Mouse (Mus musculus): ENCODE measurements around the gene Dus1l. TPM values are rescaled to one million over a fixed set of nuclear protein-coding genes. Genes with fewer than 3 reads are reported as not detected.

The Dus1l gene
- total and polyA plus RNA-seq, 3 experiments, result 98.7 to 155 (median 120) TPM

GRCm38 (mm10) chr11:120829757-120830532 lies 33.7 kb upstream of the Dus1l start:
- dilution Hi-C loops (cut with MboI; ENCODE audit: extremely low pct_ligation_motif_present, extremely low pct_unique_long_range_greater_than_20kb, low sequenced_read_pairs) (no loop called here), in situ Hi-C loops (cut with MboI; ENCODE audit: low pct_ligation_motif_present, low pct_unique_long_range_greater_than_20kb, low sequenced_read_pairs) (no loop called here)
- Histone ChIP-seq H3K27ac (ENCODE audit: insufficient read depth, low read depth) (no peak overlapping the region), H3K9ac (ENCODE audit: insufficient read depth, low read depth) (no peak overlapping the region), H3K4me2 (ENCODE audit: insufficient read depth, low read depth, poor library complexity, severe bottlenecking) (no peak overlapping the region), H3K4me3 (replicated peaks in 1 of 3; ENCODE audit: low read depth in 2 of 3, low read length in 2 of 3, poor library complexity in 1 of 3) (no peak overlapping the region), H3K27me3 (replicated peaks) (no peaks in the 10 kb centered on the region), H3K36me3 (replicated peaks in 1 of 2; ENCODE audit: control insufficient read depth in 1 of 2, insufficient read depth in 1 of 2, low read length in 1 of 2) (peaks cover 0 to 14% of the 10 kb centered on the region in 2 experiments), H3K79me2 (replicated peaks; ENCODE audit: control insufficient read depth, extremely low read depth, insufficient read depth, poor library complexity, severe bottlenecking) (no peaks in the 10 kb centered on the region), H3K9me3 (replicated peaks; ENCODE audit: low read length) (no peaks in the 10 kb centered on the region), H3K4me1 (ENCODE audit: control insufficient read depth in 1 of 2, insufficient read depth in 2 of 2) (peaks cover 16 to 29% of the 10 kb centered on the region in 2 experiments)
- no peak for DNase-seq (ENCODE audit: extremely low read depth)
- no peak for TF ChIP-seq POLR2A (IDR thresholded peaks at IDR 0.05; ENCODE audit: low read depth, low read length)
- TF ChIP-seq EP300 (IDR thresholded peaks at IDR 0.05; ENCODE audit: low read length), result no peak

GRCm38 (mm10) chr11:120828416-120828815 lies 32.2 kb upstream of the Dus1l start:
- no peaks in the 10 kb centered on the region for H3K27me3 ChIP-seq (replicated peaks)
- H3K4me3 ChIP-seq (replicated peaks in 1 of 3; ENCODE audit: low read depth in 2 of 3, low read length in 2 of 3, poor library complexity in 1 of 3), result no peak overlapping the region
- DNase-seq (ENCODE audit: extremely low read depth), result no peak
- no peak for TF ChIP-seq UBTF (IDR thresholded peaks at IDR 0.05; ENCODE audit: low read depth, low read length)
- TF ChIP-seq TCF12 (IDR thresholded peaks at IDR 0.05; ENCODE audit: low read depth, low read length), result no peak
- TF ChIP-seq ETS1 (conservative IDR thresholded peaks at IDR 0.05; ENCODE audit: low read depth, low read length), result no peak
- TF ChIP-seq POLR2AphosphoS2 (IDR thresholded peaks at IDR 0.05; ENCODE audit: low read depth, low read length), result no peak
- no peak for TF ChIP-seq USF1 (IDR thresholded peaks at IDR 0.05; ENCODE audit: low read depth, low read length)
- no peak for TF ChIP-seq EP300 (IDR thresholded peaks at IDR 0.05; ENCODE audit: low read length)
- no peak for TF ChIP-seq E2F4 (IDR thresholded peaks at IDR 0.05; ENCODE audit: insufficient replicate concordance, low read depth, low read length)
- no peak for TF ChIP-seq IRF4 (IDR thresholded peaks at IDR 0.05; ENCODE audit: low read depth, low read length)
- TF ChIP-seq ZMIZ1 (IDR thresholded peaks at IDR 0.05; ENCODE audit: low read depth, low read length), result no peak
- no peak for TF ChIP-seq ZNF384 (IDR thresholded peaks at IDR 0.05; ENCODE audit: low read depth, low read length)
- no peak for TF ChIP-seq TBP (conservative IDR thresholded peaks at IDR 0.05; ENCODE audit: low read depth, low read length)
- no peak for TF ChIP-seq BHLHE40 (IDR thresholded peaks at IDR 0.05; ENCODE audit: low read depth, low read length)
- TF ChIP-seq POLR2A (IDR thresholded peaks at IDR 0.05; ENCODE audit: low read depth, low read length), result no peak
- dilution Hi-C loops (cut with MboI; ENCODE audit: extremely low pct_ligation_motif_present, extremely low pct_unique_long_range_greater_than_20kb, low sequenced_read_pairs), result no loop called here
- H3K36me3 ChIP-seq (replicated peaks in 1 of 2; ENCODE audit: control insufficient read depth in 1 of 2, insufficient read depth in 1 of 2, low read length in 1 of 2), result peaks cover 0 to 14% of the 10 kb centered on the region in 2 experiments
- H3K27ac ChIP-seq (ENCODE audit: insufficient read depth, low read depth), result no peak overlapping the region
- no peak overlapping the region for H3K4me2 ChIP-seq (ENCODE audit: insufficient read depth, low read depth, poor library complexity, severe bottlenecking)
- no peak overlapping the region for H3K9ac ChIP-seq (ENCODE audit: insufficient read depth, low read depth)
- in situ Hi-C loops (cut with MboI; ENCODE audit: low pct_ligation_motif_present, low pct_unique_long_range_greater_than_20kb, low sequenced_read_pairs), result no loop called here
- H3K4me1 ChIP-seq (ENCODE audit: control insufficient read depth in 1 of 2, insufficient read depth in 2 of 2), result peaks cover 16 to 32% of the 10 kb centered on the region in 2 experiments
- H3K9me3 ChIP-seq (replicated peaks; ENCODE audit: low read length), result no peaks in the 10 kb centered on the region
- H3K79me2 ChIP-seq (replicated peaks; ENCODE audit: control insufficient read depth, extremely low read depth, insufficient read depth, poor library complexity, severe bottlenecking), result peaks cover 1% of the 10 kb centered on the region; the same call in 1 of the 2 replicates
